Mouse (Mus musculus): ENCODE results near the gene Pld4.

Gene Pld4

DNA sequence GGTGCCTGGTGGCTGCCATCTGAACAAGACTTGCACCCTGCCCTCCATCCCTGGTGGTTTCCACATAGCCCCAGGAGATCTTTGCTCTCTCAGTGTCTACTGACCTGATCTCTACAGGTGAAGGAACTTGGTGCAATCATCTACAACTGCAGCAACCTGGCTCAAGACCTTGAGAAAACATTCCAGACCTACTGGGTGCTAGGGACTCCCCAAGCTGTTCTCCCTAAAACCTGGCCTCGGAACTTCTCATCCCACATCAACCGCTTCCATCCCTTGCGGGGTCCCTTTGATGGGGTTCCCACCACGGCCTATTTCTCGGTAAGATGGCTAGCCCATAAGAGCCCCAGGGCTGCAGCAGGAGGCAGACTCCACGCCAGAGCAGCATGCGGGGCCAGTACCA lies 6.1 kb downstream of the Pld4 start:
- in situ Hi-C loops (cut with MseI, MboI), result no loop called here

DNA sequence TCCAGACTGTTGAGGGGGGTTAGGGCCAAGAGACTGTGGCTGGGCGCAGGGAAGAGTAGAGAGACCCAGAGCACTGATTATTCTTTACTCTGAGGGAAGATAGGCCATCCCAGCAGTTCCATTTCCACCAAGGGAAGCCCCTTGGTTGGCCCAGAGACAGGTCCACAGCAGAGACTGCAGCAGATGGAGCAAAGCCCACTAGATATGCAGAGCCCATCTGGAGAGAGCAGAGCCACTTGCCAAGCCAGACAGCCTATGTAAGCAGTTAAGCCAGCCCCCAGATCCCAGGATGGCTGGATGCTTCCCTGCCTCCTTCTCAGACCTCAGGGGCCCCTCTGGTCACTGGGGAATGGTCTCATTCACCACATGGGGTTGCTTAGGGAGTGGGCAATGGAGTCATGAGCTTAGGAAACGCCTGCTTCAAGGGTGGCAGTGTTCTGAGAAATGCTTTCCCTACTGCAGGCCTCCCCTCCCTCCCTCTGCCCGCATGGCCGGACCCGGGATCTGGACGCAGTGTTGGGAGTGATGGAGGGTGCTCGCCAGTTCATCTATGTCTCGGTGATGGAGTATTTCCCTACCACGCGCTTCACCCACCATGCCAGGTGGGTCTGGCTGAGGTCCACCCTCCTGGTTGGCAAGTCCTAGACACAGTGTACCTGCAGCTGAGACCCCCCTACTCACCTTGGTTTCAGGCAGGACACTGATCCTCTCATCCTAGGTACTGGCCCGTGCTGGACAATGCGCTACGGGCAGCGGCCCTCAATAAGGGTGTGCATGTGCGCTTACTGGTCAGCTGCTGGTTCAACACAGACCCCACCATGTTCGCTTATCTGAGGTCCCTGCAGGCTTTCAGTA lies 6.8 kb downstream of the Pld4 start:
- in situ Hi-C loops (cut with MseI, MboI), result no loop called here

DNA sequence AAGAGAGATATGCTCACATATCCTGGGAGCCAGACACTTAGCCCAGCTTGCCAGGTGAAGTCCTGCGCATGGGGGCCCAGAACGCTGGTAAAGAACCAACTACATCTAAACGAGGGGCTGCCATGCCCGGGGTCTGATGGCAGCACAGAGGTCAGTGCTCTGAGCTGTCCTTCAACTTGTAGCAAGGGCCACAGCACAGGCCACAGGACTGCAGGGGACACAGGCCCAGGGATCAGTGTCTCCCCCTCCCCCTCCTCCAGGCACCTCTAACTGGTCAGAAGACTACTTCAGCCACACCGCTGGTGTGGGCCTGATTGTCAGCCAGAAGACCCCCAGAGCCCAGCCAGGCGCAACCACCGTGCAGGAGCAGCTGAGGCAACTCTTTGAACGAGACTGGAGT lies 7.7 kb downstream of the Pld4 start:
- in situ Hi-C loops (cut with MseI, MboI), result no loop called here

DNA sequence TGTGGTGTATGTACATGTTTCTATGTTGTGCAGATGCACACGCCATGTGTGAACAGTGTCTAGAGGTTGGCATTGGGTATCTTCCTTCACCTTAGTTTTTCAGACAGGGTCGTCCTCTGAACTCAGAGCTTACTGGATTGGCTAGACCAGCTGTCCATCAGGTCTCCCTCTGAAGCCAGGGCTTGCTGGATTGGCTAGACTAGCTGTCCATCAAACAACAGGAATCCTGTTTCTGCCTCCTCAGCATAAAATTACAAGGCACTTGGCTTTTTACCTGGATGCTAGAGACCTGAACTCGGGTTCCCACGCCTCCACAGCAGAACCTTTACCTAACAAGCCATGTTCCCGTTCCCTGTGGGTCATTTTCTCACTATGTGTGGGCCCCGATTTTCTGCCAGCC lies 8.6 kb downstream of the Pld4 start:
- in situ Hi-C loops (cut with MseI, MboI), result no loop called here

DNA sequence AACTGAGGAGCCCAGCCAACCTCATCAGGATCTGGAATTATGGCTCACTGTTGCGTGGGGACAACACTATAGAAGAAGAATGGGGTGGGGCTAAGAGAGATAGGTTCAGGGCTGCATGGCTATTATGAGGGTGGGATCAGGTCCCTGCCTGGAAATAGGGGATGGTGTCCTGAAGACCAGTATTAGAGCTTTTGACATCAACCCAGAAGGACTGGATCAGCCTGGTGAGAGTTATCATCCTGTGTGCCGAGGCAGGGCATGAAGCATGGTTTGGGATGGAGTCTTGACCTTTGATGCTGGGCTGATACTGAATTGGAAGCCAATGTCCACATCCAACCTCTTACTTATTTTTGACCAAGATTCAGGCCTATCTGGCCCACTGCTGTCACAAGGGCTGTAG lies 9.3 kb downstream of the Pld4 start:
- in situ Hi-C loops (cut with MseI, MboI), result no loop called here

DNA sequence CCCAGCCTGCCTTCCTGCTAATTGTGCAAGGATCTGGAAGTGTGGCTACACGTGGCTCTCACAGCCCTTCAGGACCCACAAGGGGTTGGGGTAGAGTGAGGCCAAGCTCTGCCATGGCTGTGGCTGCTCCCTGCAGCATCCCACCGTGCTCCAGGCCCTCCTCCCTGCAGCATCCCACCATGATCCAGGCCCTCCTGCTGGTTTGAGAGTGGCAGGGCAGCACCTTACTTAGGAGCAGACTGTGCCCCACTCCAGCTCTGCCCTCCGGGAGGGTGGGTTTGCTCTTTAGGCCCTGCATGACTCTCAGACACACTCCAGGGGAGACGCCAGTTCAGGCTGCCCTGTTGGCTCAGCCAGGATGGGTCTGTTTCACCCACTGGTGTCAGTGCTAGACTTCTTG lies 9.9 kb downstream of the Pld4 start:
- in situ Hi-C loops (cut with MseI, MboI), result no loop called here

DNA sequence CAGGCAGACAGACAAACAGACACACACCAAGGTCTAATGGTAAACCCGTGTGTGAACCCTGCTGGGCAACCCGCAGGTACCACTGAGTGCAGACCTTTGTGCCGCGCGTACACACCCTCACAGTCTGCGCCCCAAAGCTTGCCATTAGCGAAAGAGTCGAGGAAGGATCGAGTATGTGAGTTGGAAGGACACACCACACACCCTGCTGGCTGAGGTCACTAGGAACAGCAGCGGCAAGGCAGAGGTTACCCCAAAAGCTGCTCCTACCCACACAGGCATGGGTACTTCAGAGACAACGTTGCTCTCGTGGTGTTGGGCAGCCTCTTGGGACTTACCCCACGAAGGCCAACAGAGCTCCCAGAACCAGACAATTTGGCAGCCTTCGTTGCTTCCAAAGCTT lies 11.9 kb downstream of the Pld4 start:
- in situ Hi-C loops (cut with MseI, MboI), result no loop called here

DNA sequence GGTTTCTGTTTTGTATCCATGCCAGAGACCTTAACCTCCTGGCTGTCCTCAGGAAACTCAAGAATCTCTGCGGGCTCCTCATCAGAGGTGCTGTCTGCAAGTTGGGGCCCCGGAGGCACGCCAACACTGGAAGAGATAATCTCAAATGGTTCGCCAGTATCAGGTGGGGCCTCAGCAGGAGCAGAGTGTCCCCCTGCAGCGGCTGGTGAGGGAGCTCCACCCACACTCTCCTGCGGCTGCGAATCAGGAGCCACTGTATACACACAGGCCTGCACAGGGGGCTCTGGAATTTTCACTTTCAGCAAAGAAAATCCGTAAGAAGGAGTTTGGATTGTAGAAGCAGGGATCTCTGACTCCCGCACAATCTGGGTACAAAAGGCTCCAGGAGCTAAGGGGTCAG lies 12.9 kb downstream of the Pld4 start:
- in situ Hi-C loops (cut with MseI, MboI), result no loop called here

DNA sequence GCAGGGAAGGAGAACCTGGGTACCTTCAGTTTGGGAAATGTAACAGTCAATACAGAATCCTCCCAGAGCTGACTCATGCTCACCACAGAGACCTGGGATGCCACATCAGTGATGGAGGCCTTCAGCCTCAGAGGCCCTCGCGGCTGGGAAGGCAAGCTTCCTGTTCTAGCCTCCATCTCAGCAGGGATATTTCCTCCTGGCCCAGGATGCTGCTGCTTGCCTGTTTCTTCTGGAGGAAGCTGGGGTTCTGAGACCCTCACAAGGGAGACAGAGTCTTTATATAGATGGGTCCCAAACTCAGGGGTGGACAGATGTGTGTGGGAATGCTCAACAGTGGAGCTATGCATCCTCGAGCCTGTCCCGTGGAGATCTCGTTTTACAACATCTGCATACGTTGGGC lies 13.6 kb downstream of the Pld4 start:
- in situ Hi-C loops (cut with MseI, MboI), result no loop called here

DNA sequence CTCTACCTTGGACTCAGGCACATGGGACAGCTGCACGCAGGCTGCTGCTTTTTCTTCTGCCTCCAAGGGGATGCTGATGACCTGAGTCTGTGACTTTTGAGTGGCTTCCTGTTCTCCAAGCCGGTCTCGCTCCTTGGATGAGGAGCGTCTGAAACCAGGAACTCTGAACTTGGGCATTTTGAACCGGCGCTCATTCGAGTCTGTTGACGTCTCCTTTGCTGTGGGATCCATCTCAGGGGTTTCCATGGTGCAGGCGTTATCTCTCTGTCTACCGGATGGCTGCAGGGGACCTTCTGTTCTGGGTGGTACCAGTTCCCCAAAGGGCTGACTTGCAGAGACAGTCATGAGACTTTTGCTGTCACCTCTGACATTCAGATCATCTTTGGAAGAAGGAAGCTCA lies 14.0 kb downstream of the Pld4 start:
- in situ Hi-C loops (cut with MseI, MboI), result no loop called here

DNA sequence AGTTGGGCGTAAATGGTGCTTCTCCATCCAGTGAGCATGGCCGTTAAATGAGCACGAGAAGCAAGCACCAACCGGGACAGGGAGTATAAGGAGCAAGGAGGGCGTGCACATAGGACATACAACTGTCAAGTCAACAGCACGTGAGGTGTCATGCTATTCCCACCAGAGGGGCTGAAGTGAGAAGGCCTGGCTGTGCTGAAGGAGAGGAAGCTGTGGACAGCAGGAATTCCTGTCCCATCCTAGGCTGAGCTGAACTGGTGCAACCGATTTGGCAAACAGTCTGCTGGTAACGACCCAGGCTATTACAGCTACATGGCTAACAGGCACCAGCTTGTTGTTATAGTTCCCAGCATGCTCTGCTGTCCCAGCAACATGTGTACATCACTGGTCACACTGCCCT lies 30.6 kb downstream of the Pld4 start:
- in situ Hi-C loops (cut with MseI, MboI), result no loop called here

DNA sequence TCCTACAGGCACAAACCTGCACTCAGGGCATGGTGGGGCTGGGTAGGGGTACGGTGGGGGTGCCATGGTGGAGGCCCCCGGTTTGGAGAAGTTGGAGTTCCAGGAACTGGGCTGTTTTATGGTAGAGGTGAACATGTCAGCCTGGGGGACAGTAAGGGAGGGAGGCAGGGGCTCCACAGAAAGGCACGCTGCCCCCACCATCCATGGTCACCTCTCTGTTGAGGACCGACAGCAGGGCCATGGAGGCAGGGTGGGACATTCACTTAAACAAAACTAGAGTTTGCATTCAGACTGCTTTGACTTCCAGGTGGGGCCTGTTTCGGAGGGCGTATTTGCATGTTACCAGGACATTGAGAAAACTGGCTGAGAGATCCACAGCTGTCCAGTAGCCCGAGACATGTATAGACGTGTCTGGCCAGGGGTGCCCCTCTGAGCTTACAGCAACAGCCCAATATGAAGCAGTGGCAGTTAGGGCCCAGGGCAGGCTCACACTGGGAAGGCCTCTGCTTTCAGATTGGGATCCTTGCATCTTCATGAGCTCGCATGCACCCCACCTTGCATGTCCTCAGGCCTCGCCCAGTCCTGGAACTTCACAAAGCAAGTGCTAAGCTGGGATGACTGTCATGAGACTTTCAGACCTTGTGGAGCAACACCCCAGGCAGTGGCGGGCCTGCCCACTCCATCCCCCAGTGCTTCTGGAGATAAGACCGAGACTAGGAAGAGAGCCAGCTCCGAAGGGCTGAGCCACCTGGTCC lies 33.3 kb downstream of the Pld4 start:
- in situ Hi-C loops (cut with MseI, MboI), result no loop called here

DNA sequence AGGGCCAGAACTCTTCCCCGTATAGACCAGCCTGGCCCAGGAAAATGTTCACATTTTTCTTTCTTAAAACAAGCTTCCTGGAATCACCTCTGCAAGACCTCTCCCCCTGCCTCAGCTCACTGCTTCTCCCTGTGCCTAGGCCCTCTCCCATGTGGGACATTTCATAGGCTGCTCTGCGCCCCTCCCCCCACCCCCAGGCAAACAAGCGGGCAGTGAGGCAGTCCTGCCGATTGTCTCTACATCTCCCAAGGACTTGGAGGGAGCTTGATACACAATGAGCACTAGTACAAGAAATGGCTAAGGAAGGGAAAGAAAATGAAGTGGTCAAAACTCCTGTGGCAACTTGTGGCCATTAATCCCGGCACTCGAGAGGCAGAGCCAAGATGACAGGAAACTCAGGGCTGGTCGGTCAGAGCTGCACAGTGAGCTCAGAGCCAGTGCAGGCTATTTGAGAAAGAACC lies 33.9 kb downstream of the Pld4 start:
- in situ Hi-C loops (cut with MseI, MboI), result no loop called here

DNA sequence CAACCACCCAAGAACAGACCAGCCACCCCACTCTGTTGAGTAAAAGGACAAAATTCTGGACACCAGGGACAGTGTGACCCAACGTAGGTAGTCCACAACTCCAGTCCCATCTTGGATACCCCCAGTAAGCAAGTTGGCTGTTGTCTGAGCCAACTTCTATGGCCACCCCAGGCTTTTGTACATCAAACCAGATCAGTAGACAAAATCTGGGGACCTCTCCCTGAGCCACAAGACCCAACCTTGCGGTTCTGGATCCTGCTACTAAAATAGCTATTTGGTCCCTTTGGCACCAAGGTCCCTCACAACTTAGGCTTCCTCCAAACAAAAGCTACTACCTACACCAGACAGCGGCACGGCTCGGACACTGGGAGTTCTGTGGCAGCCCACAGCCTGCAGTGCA lies 34.5 kb downstream of the Pld4 start:
- in situ Hi-C loops (cut with MseI, MboI), result no loop called here

DNA sequence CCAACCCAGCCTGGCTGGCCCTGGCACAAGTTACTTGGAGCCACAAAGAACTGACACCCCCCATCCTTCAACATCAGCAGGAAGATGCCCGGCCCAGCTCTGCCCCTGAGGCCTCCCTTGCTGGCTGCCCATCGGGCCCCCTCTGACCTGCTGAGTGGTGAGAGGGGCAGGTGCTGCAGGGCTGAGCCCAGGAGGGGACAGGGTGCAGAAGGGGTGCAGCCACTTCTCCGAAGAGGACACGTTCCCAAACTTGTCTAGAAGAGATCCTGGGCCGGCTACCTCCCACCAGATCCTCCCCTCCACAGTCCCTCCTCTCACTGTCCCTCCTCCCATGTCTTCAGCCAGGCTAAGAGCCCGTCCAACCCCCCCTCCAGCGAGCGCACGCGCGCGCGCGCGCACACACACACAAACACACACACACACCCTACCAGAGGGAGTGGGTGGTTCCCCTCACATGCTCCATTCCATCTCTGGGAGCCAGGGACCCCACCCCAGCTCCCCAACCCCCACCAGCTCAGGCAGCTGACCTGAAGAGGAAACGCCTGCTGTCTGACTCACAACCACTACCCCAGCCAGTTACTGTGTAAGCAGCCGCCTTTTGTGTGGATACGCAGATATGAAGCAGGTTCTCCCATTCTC lies 35.1 kb downstream of the Pld4 start:
- in situ Hi-C loops (cut with MseI, MboI), result no loop called here

DNA sequence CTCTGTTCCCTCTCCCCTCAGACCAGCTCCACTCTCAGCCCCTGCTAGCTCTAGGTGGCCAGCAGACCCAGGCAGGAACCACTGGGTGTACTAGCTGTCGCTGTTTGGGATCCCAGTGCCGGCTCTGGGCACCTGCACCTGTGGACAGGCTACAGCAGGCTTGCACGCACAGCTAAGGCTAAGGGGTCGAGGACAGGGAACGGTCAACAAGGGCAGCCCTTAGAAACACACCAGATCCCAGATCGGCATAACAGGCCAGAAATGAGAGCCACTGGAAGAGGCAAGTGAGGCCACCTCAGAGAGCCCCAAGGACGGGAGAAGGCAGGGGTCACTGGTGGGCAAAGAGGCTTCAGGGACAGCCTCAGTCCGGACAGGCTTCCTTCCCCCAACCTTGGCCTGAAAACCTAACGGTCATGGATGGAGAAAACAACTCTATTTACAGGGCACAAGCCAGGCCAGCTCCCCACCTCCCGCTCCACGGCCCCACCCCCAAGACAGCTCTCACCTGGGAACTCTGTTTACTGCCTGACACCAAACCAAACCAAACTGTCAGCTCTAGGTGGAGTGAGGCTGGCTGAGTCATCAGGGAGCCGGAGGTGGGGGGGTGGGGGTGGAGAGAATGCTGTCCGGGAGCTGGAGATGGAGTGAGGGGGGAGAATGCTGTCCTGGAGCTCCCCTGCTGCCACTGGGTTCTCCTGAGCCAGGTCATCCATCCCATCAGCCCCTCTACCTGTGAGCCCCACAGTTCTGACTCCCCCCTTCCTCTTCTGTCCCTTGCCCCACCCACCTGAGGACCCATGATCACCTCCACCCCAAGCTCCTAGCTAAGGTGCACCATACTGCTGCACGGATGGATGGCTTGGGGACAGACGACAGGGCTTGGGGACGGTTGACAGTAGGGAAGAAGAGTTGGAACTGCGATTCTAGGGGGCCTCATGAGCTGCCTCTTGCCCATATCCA lies 36.4 kb downstream of the Pld4 start:
- in situ Hi-C loops (cut with MseI, MboI), result no loop called here

DNA sequence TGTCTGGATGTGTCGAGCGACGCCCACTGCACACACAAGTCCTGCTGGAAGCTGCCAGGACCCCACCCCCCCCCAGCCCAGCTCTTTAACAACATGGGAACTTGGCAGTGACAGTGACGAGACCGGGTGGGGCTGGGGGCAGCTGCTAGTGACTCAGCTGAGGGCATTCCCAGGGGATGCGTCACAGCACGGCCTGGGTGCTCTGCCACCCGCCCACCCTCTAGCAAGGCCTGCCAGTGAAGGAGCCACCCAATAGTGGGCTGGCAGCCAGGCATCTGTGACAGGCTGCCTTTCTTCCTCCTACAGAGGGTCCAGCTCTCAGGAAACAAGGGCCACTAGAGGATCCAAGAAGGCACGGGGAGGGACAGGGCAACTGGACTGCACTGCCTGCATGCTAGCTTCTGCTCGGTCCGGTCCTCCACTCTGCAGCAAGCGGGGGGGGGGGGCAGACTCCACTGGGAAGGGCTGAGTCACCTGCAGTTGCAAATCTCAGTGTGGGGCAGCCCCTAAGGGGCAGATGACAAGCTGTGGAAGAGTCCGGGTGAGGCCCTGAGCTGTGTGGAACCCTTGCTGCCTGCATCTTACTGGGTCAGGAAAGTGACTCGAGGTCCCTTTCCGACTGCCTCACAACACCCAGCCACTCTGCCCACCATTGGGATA lies 37.3 kb downstream of the Pld4 start:
- in situ Hi-C loops (cut with MseI, MboI), result no loop called here

DNA sequence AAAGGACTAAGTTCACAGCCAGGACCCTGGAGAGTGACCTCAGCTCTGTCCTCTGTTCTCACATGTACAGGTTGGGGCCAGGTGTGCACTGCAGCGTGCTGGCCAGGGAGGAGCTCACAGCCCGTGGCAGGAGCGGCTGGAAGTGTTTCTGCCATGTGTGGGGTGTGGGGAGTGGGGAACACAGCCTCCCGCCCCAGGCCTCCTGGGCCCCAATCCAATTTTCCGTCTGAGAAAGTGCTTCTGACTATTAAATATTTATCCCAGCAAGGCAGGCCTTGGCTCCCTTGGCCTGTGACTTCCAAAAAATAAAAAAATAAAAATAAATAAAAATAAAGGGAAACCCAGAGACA lies 37.9 kb downstream of the Pld4 start:
- in situ Hi-C loops (cut with MseI, MboI), result no loop called here

DNA sequence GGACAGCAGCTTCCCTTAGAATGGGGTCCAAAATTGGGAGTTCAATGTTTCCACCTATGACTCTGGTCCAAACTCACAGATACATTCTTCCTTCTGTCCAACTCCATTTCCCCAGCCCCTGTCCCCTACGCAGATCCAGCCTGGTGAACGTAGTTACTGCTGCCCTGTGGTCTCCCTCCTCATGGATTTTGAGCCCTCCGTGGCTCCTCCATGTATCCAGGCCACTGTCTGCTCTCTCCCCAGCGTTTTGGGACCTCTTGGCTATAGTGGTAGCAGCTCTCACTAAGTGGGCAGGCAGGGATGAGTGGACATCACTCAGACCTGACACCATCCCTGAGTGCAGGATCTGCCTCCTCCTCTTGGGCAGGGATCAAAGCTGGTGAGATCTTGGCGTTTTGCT lies 38.3 kb downstream of the Pld4 start:
- in situ Hi-C loops (cut with MseI, MboI), result no loop called here

DNA sequence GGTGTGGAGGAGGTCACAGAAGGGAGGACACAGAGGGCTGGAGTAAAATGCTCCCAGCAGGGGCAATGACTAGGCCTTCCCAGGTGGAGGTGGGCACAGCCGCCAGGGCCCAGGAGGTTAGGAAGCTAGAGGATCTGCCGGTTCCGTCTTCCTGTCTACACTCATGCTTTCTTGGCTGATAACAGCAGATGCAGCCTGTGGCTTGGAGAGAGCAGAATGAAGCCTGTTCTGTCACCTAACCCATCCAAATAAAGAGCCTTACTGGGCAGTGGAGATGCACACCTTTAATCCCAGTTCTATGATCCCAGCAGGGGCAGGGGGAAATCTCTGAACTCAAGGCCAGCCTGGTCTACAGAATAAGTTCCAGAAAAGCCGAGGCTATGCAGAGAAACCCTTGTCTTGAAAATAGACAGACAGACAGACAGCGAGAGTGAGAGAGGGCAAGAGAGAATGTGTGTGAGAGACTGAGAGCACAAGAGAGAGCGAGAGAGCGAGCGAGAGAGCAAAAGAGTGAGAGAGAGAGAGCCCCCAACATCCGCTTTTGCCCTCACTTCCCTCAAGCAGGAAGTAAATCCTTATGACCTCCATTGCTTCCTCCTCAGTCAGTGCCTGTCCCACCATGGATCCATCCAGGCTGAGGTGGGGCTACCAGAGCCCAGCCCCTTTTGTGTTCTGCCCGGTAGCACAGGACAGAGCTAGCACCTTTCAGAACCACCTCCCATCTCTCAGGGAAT lies 38.9 kb downstream of the Pld4 start:
- in situ Hi-C loops (cut with MseI, MboI), result no loop called here

Data from mouse trophoblast stem cell (cell line).